Mouse (Mus musculus): ENCODE measurements around the gene Fam126a. TPM values are rescaled to one million over a fixed set of nuclear protein-coding genes. Genes with fewer than 3 reads are reported as not detected.

The Fam126a gene
- total and polyA plus RNA-seq, 3 experiments, result 19.6 to 32.6 (median 22.6) TPM

- Histone ChIP-seq H3K27me3 (replicated peaks) (no peaks in the 10 kb centered on the region), H3K4me2 (ENCODE audit: insufficient read depth, low read depth, poor library complexity, severe bottlenecking) (no peak overlapping the region), H3K9me3 (replicated peaks; ENCODE audit: low read length) (no peaks in the 10 kb centered on the region), H3K4me1 (ENCODE audit: control insufficient read depth in 1 of 2, insufficient read depth in 2 of 2) (peaks cover 0 to 6% of the 10 kb centered on the region in 2 experiments; a peak in 1 of 4 replicates), H3K79me2 (replicated peaks; ENCODE audit: control insufficient read depth, extremely low read depth, insufficient read depth, poor library complexity, severe bottlenecking) (no peaks in the 10 kb centered on the region), H3K4me3 (replicated peaks in 1 of 3; ENCODE audit: low read depth in 2 of 3, low read length in 2 of 3, poor library complexity in 1 of 3) (no peak overlapping the region), H3K36me3 (replicated peaks in 1 of 2; ENCODE audit: control insufficient read depth in 1 of 2, insufficient read depth in 1 of 2, low read length in 1 of 2) (no peaks in the 10 kb centered on the region), H3K27ac (ENCODE audit: insufficient read depth, low read depth) (no peak overlapping the region), H3K9ac (ENCODE audit: insufficient read depth, low read depth) (no peak overlapping the region)
- dilution Hi-C loops (cut with MboI; ENCODE audit: extremely low pct_ligation_motif_present, extremely low pct_unique_long_range_greater_than_20kb, low sequenced_read_pairs), result no loop called here
- TF ChIP-seq NRF1 (IDR thresholded peaks at IDR 0.05; ENCODE audit: low read depth, low read length) (no peak), NELFE (IDR thresholded peaks at IDR 0.05; ENCODE audit: low read depth, low read length) (no peak), MAFK (IDR thresholded peaks at IDR 0.05; ENCODE audit: insufficient replicate concordance, low read length) (no peak)
- in situ Hi-C loops (cut with MboI; ENCODE audit: low pct_ligation_motif_present, low pct_unique_long_range_greater_than_20kb, low sequenced_read_pairs), result no loop called here
- DNase-seq (ENCODE audit: extremely low read depth), result no peak
Observed at GRCm38 (mm10) chr5:23917301-23917700, 113.2 kb downstream of the Fam126a start.

DNA sequence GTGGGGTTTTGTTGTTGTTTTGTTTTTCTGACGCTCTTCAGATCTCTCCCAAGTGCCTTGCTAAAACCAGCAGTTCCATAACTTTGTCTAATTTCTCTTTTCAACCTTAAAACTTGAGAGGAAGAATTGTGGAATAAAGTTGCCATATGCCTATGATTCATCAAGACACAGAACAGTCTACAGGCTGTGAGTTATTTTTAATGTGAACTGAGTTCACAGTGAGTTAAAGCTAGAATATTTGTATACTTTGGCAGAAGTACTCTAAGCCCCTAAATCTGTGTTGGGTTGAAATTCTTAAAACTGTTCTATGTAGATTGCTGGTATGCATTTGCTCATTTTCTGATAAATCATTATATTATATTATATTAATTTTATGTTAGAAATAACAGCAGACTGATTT is 118.9 kb downstream of the Fam126a start:
- Histone ChIP-seq H3K79me2 (replicated peaks; ENCODE audit: control insufficient read depth, extremely low read depth, insufficient read depth, poor library complexity, severe bottlenecking) (no peaks in the 10 kb centered on the region), H3K36me3 (replicated peaks in 1 of 2; ENCODE audit: control insufficient read depth in 1 of 2, insufficient read depth in 1 of 2, low read length in 1 of 2) (no peaks in the 10 kb centered on the region), H3K27me3 (replicated peaks) (no peaks in the 10 kb centered on the region), H3K9me3 (replicated peaks; ENCODE audit: low read length) (peaks cover 22% of the 10 kb centered on the region), H3K4me1 (ENCODE audit: control insufficient read depth in 1 of 2, insufficient read depth in 2 of 2) (peaks cover 0 to 7% of the 10 kb centered on the region in 2 experiments; a peak in 2 of 4 replicates), H3K9ac (ENCODE audit: insufficient read depth, low read depth) (no peak overlapping the region), H3K27ac (ENCODE audit: insufficient read depth, low read depth) (no peak overlapping the region), H3K4me2 (ENCODE audit: insufficient read depth, low read depth, poor library complexity, severe bottlenecking) (no peak overlapping the region), H3K4me3 (replicated peaks in 1 of 3; ENCODE audit: low read depth in 2 of 3, low read length in 2 of 3, poor library complexity in 1 of 3) (no peak overlapping the region)
- no peak for DNase-seq (ENCODE audit: extremely low read depth)
- in situ Hi-C loops (cut with MboI; ENCODE audit: low pct_ligation_motif_present, low pct_unique_long_range_greater_than_20kb, low sequenced_read_pairs) (no loop called here), dilution Hi-C loops (cut with MboI; ENCODE audit: extremely low pct_ligation_motif_present, extremely low pct_unique_long_range_greater_than_20kb, low sequenced_read_pairs) (no loop called here)
- TF ChIP-seq UBTF (IDR thresholded peaks at IDR 0.05; ENCODE audit: low read depth, low read length) (no peak), CHD2 (IDR thresholded peaks at IDR 0.05; ENCODE audit: low read length) (no peak), POLR2A (IDR thresholded peaks at IDR 0.05; ENCODE audit: low read depth, low read length) (no peak), EP300 (IDR thresholded peaks at IDR 0.05; ENCODE audit: low read length) (no peak), RAD21 (IDR thresholded peaks at IDR 0.05; ENCODE audit: low read depth, low read length) (no peak), CTCF (conservative IDR thresholded peaks at IDR 0.05 in 1 of 2, IDR thresholded peaks at IDR 0.05 in 1 of 2; ENCODE audit: low read depth in 2 of 2, low read length in 2 of 2) (no peak), USF1 (IDR thresholded peaks at IDR 0.05; ENCODE audit: low read depth, low read length) (no peak), SIN3A (IDR thresholded peaks at IDR 0.05; ENCODE audit: low read length) (no peak), E2F4 (IDR thresholded peaks at IDR 0.05; ENCODE audit: insufficient replicate concordance, low read depth, low read length) (no peak)

- Histone ChIP-seq H3K9ac (ENCODE audit: insufficient read depth, low read depth) (no peak overlapping the region), H3K4me1 (ENCODE audit: control insufficient read depth in 1 of 2, insufficient read depth in 2 of 2) (peaks cover 0 to 9% of the 10 kb centered on the region in 2 experiments; a peak in 2 of 4 replicates), H3K9me3 (replicated peaks; ENCODE audit: low read length) (peaks cover 22% of the 10 kb centered on the region), H3K79me2 (replicated peaks; ENCODE audit: control insufficient read depth, extremely low read depth, insufficient read depth, poor library complexity, severe bottlenecking) (no peaks in the 10 kb centered on the region), H3K27ac (ENCODE audit: insufficient read depth, low read depth) (no peak overlapping the region), H3K36me3 (replicated peaks in 1 of 2; ENCODE audit: control insufficient read depth in 1 of 2, insufficient read depth in 1 of 2, low read length in 1 of 2) (no peaks in the 10 kb centered on the region), H3K4me3 (replicated peaks in 1 of 3; ENCODE audit: low read depth in 2 of 3, low read length in 2 of 3, poor library complexity in 1 of 3) (no peak overlapping the region), H3K27me3 (replicated peaks) (no peaks in the 10 kb centered on the region), H3K4me2 (ENCODE audit: insufficient read depth, low read depth, poor library complexity, severe bottlenecking) (no peak overlapping the region)
- dilution Hi-C loops (cut with MboI; ENCODE audit: extremely low pct_ligation_motif_present, extremely low pct_unique_long_range_greater_than_20kb, low sequenced_read_pairs), result no loop called here
- no peak for DNase-seq (ENCODE audit: extremely low read depth)
- TF ChIP-seq ZC3H11A (IDR thresholded peaks at IDR 0.05; ENCODE audit: low read depth, low read length), result no peak
- TF ChIP-seq UBTF (IDR thresholded peaks at IDR 0.05; ENCODE audit: low read depth, low read length), result no peak
- TF ChIP-seq PAX5 (IDR thresholded peaks at IDR 0.05; ENCODE audit: low read length), result no peak
- in situ Hi-C loops (cut with MboI; ENCODE audit: low pct_ligation_motif_present, low pct_unique_long_range_greater_than_20kb, low sequenced_read_pairs), result loop anchor here (10.0 kb wide), 1 partner anchor 46 kb away; no protein-coding TSS in a partner anchor
Observed at GRCm38 (mm10) chr5:23909256-23909655, 121.2 kb downstream of the Fam126a start.
